Mouse (Mus musculus) effector memory CD4-positive, alpha-beta T cell, adult 7 months (primary cell): Measurements from ENCODE around the gene Olfr907. TPM values are rescaled to one million over a fixed set of nuclear protein-coding genes. Genes with fewer than 3 reads are reported as not detected.

Experiments used
- polyA plus RNA-seq: library from polyadenylated mRNA; unstranded; fragments of 100-300 nt; shearing (Covaris generic); gene quantifications from one replicate; pipeline ENCODE4 v1.2.1, GENCODE M21; 2017

Olfr907 gene
- polyA plus RNA-seq = not detected

DNA sequence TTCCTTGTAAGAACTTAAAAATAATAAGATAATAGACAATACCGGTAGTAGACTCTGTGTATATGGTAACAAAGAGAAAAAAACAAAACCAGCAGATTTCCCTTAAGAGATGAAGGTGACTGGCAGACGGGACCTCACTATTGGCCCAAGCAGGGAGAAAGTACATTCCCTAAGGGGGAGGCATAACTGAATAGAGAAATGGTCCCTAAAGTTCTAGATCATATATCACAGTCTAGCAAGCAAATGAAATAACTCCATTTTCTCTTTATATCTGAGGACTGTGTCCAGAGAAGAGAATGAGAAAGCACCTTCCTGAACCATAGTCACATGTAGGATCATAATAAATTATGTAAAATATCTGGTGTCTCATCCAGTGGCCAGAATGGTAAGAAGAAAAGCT lies at the start of gene Olfr907:
Olfr907 (plus strand) TSS at position 301 of the 400 bp plus-strand sequence.

DNA sequence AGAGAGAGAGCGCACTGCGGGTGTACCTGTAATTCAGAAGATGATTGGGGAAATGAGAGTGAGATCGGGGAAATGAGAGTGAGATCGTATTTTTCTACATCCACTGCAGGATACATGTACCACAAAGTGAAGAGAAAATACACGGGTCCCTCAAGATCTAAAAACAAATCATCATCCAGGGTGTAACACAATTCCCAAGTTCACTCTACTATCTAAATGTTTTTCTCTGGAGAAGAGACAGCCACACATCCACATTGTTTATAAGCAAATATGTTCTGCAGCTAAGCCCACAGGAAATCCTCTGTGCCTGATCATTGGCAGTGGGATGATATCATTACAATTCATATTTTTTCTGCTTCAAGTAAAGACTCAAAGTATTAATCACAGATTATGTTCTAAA lies 48.2 kb upstream of the Olfr907 start, which contains the start of gene Olfr902:
Olfr902 (plus strand) TSS at position 301 of the 400 bp plus-strand sequence.

DNA sequence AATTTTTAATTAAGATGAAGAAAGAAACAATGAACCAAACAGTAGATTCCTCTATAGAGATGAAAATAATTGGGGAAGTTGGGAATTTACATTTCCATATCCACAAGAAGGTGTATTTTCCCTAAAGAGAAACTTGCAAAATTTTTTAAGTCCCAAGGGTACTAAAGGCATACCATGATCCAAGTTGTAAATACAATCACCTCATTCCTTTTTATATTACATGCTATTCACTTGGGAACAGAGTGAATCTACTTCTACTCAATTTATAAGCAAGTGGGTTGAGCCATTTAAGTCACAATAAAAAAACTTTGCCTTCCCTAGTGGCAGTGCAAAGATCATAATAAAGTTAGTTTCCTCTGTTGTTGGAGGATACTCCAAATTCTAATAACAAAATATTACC lies 32.8 kb upstream of the Olfr907 start, which contains the start of gene Olfr904:
Olfr904 (plus strand) TSS at position 301 of the 400 bp plus-strand sequence.

DNA sequence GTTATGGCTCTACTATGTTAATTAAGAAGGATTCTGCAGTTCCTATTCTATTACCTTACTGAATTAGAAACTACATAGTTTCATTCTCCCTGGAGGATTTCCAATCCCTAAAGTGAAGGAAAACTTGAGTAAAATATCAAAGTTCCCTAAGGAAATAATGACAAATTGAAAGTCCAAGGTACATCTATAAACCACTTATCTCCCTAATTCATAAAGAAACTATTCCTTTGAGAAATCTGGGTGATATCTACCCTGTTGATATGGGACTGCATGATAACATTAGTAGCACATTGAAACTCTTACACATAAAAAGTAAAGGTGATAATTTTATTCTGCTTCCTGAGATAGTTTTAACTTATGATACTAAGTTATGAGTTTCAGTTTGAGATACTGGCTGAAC lies 24.8 kb upstream of the Olfr907 start, which contains the start of gene Olfr905:
Olfr905 (plus strand) TSS at position 301 of the 400 bp plus-strand sequence.

DNA sequence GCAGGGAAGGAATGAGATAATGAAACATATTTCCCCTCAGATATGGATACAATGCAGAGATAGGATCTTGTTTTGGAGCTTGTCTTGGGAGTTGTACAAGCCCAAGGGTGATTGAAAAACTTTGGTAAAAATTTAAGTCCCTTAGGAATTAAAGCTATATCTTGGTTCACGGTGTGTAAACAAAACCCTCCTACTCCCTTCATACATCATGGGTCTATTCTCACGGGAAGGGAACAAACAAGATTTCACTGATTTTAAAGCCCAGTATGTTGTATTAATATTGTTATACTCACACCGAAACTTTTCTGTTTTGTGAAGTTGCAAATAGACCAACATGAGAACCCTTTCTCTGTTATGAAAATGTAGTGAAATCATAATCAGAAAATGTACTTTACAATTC lies 8.8 kb upstream of the Olfr907 start, which contains the start of gene Olfr906:
Olfr906 (plus strand) TSS at position 301 of the 400 bp plus-strand sequence.

DNA sequence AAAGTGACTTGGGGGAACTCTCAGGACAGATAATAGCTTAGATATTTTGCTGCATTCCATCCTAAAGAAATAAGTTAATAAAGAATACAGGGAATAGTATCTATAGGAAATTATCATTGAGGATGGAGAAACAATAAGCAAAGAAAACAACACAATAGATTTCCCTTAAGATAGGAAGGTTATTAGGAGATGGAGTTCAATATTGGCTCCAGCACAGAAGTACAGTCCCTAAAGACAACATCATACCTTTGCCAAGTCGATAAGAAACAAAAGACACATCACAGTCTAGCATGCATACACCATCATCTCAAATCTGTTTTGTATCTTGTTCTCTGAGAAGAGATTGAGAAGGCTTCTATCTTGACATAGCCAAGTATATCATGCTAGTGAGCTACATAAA lies 25.7 kb downstream of the Olfr907 start, which contains the start of gene Olfr911-ps1:
Olfr911-ps1 (plus strand) TSS at position 301 of the 400 bp plus-strand sequence.

DNA sequence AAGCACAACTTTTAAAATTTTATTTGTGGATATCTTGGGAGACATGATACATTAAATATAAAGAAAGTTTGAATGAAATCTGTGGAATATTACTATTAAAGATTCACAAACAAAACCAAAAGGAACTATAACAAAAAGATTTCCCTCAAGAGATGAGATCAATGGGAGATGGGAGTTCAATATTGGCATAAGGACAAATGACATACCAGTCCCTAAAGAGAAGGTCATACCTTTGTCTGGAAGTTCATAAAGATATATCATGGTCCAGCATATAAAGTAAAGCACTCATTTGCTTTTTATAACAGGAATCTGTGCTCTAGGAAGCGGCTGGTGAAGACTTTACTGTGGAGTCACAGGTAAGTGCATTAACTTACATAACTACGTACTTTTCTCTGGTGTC lies 41.9 kb downstream of the Olfr907 start, which contains the start of gene Olfr910:
Olfr910 (plus strand) TSS at position 301 of the 400 bp plus-strand sequence.

Other genes with a start within 250 kb of the Olfr907 start
- not detected for gene Olfr143, start 243.0 kb upstream of the Olfr907 start, polyA plus RNA-seq
- gene Olfr895, start 227.9 kb upstream of the Olfr907 start, polyA plus RNA-seq = not detected
- gene Olfr896-ps1, start 204.7 kb upstream of the Olfr907 start, polyA plus RNA-seq = not detected
- gene Olfr25, start 166.7 kb upstream of the Olfr907 start, polyA plus RNA-seq = not detected
- 0.34 TPM for gene Olfr898, start 147.4 kb upstream of the Olfr907 start, polyA plus RNA-seq
- gene Olfr250, start 128.9 kb upstream of the Olfr907 start, polyA plus RNA-seq = not detected
- 0.17 TPM for gene Olfr251, start 118.7 kb upstream of the Olfr907 start, polyA plus RNA-seq
- not detected for gene Olfr147, start 94.1 kb upstream of the Olfr907 start, polyA plus RNA-seq
- not detected for gene Olfr901, start 66.3 kb upstream of the Olfr907 start, polyA plus RNA-seq
- gene Olfr902, start 48.1 kb upstream of the Olfr907 start, polyA plus RNA-seq = not detected
- 0.12 TPM for gene Olfr904, start 32.7 kb upstream of the Olfr907 start, polyA plus RNA-seq
- 0.20 TPM for gene Olfr905, start 24.7 kb upstream of the Olfr907 start, polyA plus RNA-seq
- gene Olfr906, start 8.7 kb upstream of the Olfr907 start, polyA plus RNA-seq = not detected
- gene Olfr911-ps1, start 25.8 kb downstream of the Olfr907 start, polyA plus RNA-seq = not detected
- gene Olfr910, start 42.0 kb downstream of the Olfr907 start, polyA plus RNA-seq = not detected
- gene Olfr912, start 84.4 kb downstream of the Olfr907 start, polyA plus RNA-seq = 0.06 TPM
- not detected for gene Olfr913, start 97.0 kb downstream of the Olfr907 start, polyA plus RNA-seq
- not detected for gene Olfr914, start 109.3 kb downstream of the Olfr907 start, polyA plus RNA-seq
- 0.22 TPM for gene Olfr916, start 164.1 kb downstream of the Olfr907 start, polyA plus RNA-seq
- not detected for gene Olfr917, start 170.0 kb downstream of the Olfr907 start, polyA plus RNA-seq
- gene Olfr918, start 178.8 kb downstream of the Olfr907 start, polyA plus RNA-seq = not detected
- gene Olfr919, start 207.9 kb downstream of the Olfr907 start, polyA plus RNA-seq = not detected
- gene Vwa5a, start 222.5 kb downstream of the Olfr907 start, polyA plus RNA-seq = 28.5 TPM